Mouse (Mus musculus): ENCODE measurements around the gene Bank1. TPM values are rescaled to one million over a fixed set of nuclear protein-coding genes. Genes with fewer than 3 reads are reported as not detected.

The Bank1 gene
- polyA plus RNA-seq, 1 experiment from 2014 or later = 0.51 TPM

DNA sequence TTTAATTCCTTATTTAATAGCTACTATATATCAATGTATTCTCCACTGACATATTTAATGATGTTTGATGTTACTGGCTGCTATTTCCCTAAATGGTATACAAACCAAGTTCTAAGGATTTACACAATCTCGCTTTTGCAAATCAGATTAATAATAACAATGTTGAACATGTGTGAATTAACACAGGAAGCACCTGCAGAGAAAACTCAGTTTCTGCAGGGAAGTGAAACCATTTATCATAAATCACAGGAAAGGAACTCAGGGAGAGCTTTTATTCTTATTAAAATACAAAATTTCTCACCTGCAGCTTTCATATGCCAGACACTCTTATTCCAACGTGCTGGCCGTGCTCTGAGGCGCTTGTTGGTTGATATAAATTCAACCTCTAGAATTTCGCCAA is 78.5 kb downstream of the Bank1 start:
- no peak overlapping the region for H3K27ac ChIP-seq
- no peaks in the 10 kb centered on the region for H3K27me3 ChIP-seq
- ATAC-seq (ENCODE audit: low FRiP score, low read depth) = no peak
- H3K4me3 ChIP-seq = no peak overlapping the region
- WGBS = 50% methylated on average over 5 of the region's 5 CpGs
- no peaks in the 10 kb centered on the region for H3K9me3 ChIP-seq
- H3K9ac ChIP-seq = no peak overlapping the region
- no peak overlapping the region for H3K4me2 ChIP-seq (replicated peaks)
- H3K4me1 ChIP-seq = no peaks in the 10 kb centered on the region
- no peaks in the 10 kb centered on the region for H3K36me3 ChIP-seq

DNA sequence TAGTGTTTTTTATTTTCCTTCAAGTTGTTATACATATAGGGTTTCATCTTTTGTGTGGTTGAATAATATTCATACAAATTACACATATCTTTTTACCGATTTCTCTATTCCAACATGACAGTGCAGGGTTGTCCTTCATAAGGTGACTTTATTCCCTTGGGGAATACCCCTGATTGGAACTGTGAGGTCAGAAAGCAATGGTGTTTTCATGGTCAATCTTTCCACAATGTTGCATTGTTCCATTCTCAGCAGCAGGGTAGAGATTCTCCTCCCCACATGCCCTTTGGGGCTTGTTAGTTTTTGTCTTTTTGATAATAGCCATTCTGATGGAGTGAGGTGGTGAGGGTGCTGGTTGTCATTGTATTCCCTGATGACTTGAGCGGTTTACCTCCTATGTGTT is 80.9 kb downstream of the Bank1 start:
- Histone ChIP-seq H3K36me3 (no peaks in the 10 kb centered on the region), H3K9me3 (no peaks in the 10 kb centered on the region), H3K4me1 (no peaks in the 10 kb centered on the region), H3K4me2 (replicated peaks) (no peak overlapping the region), H3K27ac (no peak overlapping the region), H3K27me3 (no peaks in the 10 kb centered on the region), H3K9ac (no peak overlapping the region), H3K4me3 (no peak overlapping the region)
- 84% methylated on average over 2 of the region's 2 CpGs for WGBS
- no peak for ATAC-seq (ENCODE audit: low FRiP score, low read depth)

DNA sequence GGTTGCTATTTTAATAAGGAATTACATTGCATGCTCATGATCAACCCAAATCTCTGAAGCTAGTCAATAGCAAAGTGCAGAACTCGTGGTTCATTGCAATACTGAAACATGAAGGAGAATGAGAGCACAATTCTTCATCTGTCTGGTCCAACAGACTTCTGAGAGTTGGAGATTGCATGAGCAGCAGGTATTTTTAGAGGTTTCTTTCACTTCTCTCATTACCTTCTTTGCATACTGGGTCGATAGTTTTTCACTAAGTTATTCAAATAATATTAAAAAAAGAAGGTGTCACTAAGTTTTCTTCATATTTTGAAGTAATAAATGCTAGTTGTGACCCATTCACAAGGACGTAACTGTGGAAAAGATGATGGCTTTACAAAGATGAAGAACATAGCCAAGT is 87.1 kb downstream of the Bank1 start:
- ATAC-seq (ENCODE audit: low FRiP score, low read depth) = no peak

GRCm38 (mm10) chr3:136233507-136233906 is 92.4 kb downstream of the Bank1 start:
- Histone ChIP-seq H3K9me3 (no peaks in the 10 kb centered on the region), H3K4me3 (no peak overlapping the region), H3K27ac (no peak overlapping the region), H3K36me3 (no peaks in the 10 kb centered on the region), H3K4me1 (no peaks in the 10 kb centered on the region), H3K9ac (no peak overlapping the region), H3K4me2 (replicated peaks) (no peak overlapping the region), H3K27me3 (no peaks in the 10 kb centered on the region)
- 73% methylated on average over 2 of the region's 2 CpGs for WGBS
- ATAC-seq (ENCODE audit: low FRiP score, low read depth) = no peak

More for the DNA sequence above, 87.1 kb downstream of the Bank1 start:
- H3K4me3 ChIP-seq = no peak overlapping the region
- H3K27ac ChIP-seq = no peak overlapping the region
- H3K9ac ChIP-seq = no peak overlapping the region
- WGBS = 81% methylated on average over 3 of the region's 3 CpGs
- H3K4me2 ChIP-seq (replicated peaks) = no peak overlapping the region
- H3K9me3 ChIP-seq = no peaks in the 10 kb centered on the region
- no peaks in the 10 kb centered on the region for H3K27me3 ChIP-seq
- H3K36me3 ChIP-seq = no peaks in the 10 kb centered on the region
- no peaks in the 10 kb centered on the region for H3K4me1 ChIP-seq

- Histone ChIP-seq H3K4me2 (replicated peaks) (no peak overlapping the region), H3K4me3 (no peak overlapping the region), H3K9ac (no peak overlapping the region), H3K36me3 (no peaks in the 10 kb centered on the region), H3K27ac (no peak overlapping the region), H3K27me3 (no peaks in the 10 kb centered on the region), H3K4me1 (no peaks in the 10 kb centered on the region), H3K9me3 (no peaks in the 10 kb centered on the region)
- ATAC-seq (ENCODE audit: low FRiP score, low read depth) = no peak
- 93% methylated on average over 3 of the region's 3 CpGs for WGBS
Measured at GRCm38 (mm10) chr3:136230602-136231151, 95.2 kb downstream of the Bank1 start.

DNA sequence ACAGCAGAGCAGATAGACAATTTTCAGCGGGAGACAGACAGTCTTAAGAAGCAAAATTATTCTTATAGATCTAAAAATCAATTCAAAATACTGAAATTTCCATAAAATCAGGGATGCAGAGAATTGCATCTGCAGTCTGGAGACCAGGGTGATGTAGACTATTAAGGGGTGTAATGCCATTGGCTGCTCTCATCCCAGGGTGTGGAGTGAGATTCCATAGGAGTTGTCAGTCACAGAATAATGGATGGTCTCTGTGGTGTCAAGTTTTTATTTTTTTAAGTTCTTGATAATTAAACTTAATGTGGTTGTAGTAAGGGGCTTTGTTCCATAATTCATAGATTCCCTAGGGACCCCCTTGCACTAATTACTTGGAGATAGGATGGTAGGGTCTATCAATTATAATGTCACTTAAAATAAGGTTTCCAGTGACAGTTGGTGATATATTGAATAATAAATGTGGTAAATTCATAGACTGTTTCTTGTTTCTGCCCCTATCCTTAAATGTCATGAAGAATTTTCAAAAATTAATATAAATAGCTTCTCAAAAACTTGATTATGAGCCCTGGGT is 136.1 kb downstream of the Bank1 start:
- Histone ChIP-seq H3K27me3 (no peaks in the 10 kb centered on the region), H3K9me3 (no peaks in the 10 kb centered on the region), H3K27ac (no peak overlapping the region), H3K36me3 (no peaks in the 10 kb centered on the region), H3K4me3 (no peak overlapping the region), H3K4me2 (replicated peaks) (no peak overlapping the region), H3K9ac (no peak overlapping the region), H3K4me1 (peaks cover 7% of the 10 kb centered on the region; the same call in 1 of the 2 replicates)
- no peak for ATAC-seq (ENCODE audit: low FRiP score, low read depth)
- WGBS = 93% methylated on average over 1 of the region's 1 CpGs

DNA sequence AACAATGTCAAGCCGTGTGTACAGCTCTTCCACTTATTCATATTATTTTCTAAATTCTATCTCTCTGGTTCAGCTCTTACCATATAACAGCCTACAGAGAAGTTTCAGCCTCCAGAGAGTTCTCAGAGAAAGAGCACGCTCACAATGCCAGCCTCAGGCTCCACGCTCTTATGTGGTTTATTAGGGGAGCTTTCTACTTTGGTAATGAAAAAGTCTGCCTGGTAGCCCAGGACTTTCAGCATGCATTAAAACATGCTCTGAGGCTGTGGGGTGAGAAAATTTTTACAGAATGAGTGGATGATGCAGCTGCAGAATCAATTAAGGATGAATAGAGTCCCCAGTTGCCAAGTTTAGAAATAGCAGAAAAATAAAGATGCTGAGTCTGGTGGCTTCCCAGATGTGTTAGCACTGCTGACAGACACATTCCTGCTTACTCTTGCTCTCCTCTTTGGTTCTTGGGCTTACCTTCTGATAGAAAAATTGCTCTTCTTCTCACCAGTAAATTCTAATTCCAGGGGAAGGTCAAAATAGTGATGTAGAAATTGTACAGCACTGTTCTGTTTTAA is 139.2 kb downstream of the Bank1 start:
- H3K27me3 ChIP-seq = no peaks in the 10 kb centered on the region
- H3K4me3 ChIP-seq = no peak overlapping the region
- H3K27ac ChIP-seq = no peak overlapping the region
- ATAC-seq (ENCODE audit: low FRiP score, low read depth) = no peak
- H3K9ac ChIP-seq = no peak overlapping the region
- 38% methylated on average over 3 of the region's 3 CpGs for WGBS
- H3K9me3 ChIP-seq = no peaks in the 10 kb centered on the region
- H3K4me1 ChIP-seq = peaks cover 7% of the 10 kb centered on the region; the same call in 1 of the 2 replicates
- no peaks in the 10 kb centered on the region for H3K36me3 ChIP-seq
- no peak overlapping the region for H3K4me2 ChIP-seq (replicated peaks)

- no peaks in the 10 kb centered on the region for H3K9me3 ChIP-seq
- no peak overlapping the region for H3K9ac ChIP-seq
- no peak for ATAC-seq (ENCODE audit: low FRiP score, low read depth)
- H3K27me3 ChIP-seq = no peaks in the 10 kb centered on the region
- H3K27ac ChIP-seq = no peak overlapping the region
- no peak overlapping the region for H3K4me2 ChIP-seq (replicated peaks)
- H3K4me1 ChIP-seq = no peaks in the 10 kb centered on the region
- H3K36me3 ChIP-seq = no peaks in the 10 kb centered on the region
- no peak overlapping the region for H3K4me3 ChIP-seq
Measured at GRCm38 (mm10) chr3:136171631-136172030, 154.2 kb downstream of the Bank1 start.

DNA sequence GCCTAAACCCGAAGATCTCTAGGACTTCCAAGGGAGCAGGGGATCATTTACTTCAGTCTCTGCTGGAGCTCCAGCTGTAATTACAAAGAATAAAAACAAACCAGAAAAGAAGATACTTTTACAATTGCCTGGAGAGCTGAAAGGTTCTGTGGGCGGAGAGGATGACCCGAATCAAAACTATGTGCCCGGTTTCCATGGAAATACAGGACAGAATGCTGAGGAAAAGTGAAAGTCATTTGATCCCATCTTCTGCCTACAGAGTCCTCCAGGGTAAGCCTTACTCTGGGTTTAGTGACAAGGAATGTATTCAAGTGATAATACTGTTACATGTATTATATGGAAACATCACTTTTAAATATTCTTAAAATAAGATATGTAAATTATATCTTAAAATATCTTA is 157.8 kb downstream of the Bank1 start:
- Histone ChIP-seq H3K36me3 (no peaks in the 10 kb centered on the region), H3K4me1 (no peaks in the 10 kb centered on the region), H3K9me3 (no peaks in the 10 kb centered on the region), H3K9ac (no peak overlapping the region), H3K4me2 (replicated peaks) (no peak overlapping the region), H3K27ac (no peak overlapping the region), H3K4me3 (no peak overlapping the region), H3K27me3 (no peaks in the 10 kb centered on the region)
- 81% methylated on average over 4 of the region's 4 CpGs for WGBS
- no peak for ATAC-seq (ENCODE audit: low FRiP score, low read depth)

DNA sequence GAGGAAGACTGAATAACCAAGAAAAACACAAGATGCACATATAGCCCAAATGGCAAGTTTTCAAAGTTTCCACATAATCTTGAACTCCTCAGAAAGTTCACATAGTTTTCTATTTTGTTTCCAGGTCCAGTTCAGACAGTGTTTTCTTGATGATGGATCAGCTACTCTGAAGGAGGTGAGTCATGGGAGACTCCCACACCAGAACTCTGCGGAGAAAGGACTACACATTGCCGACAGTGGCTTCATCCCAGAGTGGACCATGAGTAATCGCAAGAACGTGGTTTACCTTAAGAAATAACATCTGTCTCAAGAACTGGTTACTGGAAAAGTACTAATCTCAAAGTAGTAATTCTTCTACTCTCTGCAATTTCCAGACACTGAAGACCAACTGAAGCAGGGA is 159.2 kb downstream of the Bank1 start:
- H3K36me3 ChIP-seq = no peaks in the 10 kb centered on the region
- H3K9ac ChIP-seq = no peak overlapping the region
- no peak for ATAC-seq (ENCODE audit: low FRiP score, low read depth)
- H3K9me3 ChIP-seq = no peaks in the 10 kb centered on the region
- H3K27me3 ChIP-seq = no peaks in the 10 kb centered on the region
- H3K27ac ChIP-seq = no peak overlapping the region
- 89% methylated on average over 4 of the region's 4 CpGs for WGBS
- no peak overlapping the region for H3K4me3 ChIP-seq
- H3K4me1 ChIP-seq = no peaks in the 10 kb centered on the region
- H3K4me2 ChIP-seq (replicated peaks) = no peak overlapping the region

- no peak overlapping the region for H3K4me2 ChIP-seq (replicated peaks)
- H3K9me3 ChIP-seq = no peaks in the 10 kb centered on the region
- H3K4me3 ChIP-seq = no peak overlapping the region
- no peaks in the 10 kb centered on the region for H3K4me1 ChIP-seq
- no peak for ATAC-seq (ENCODE audit: low FRiP score, low read depth)
- 89% methylated on average over 2 of the region's 2 CpGs for WGBS
- no peak overlapping the region for H3K9ac ChIP-seq
- no peaks in the 10 kb centered on the region for H3K27me3 ChIP-seq
- H3K36me3 ChIP-seq = no peaks in the 10 kb centered on the region
- H3K27ac ChIP-seq = no peak overlapping the region
Measured at GRCm38 (mm10) chr3:136166033-136166361, 159.9 kb downstream of the Bank1 start.

GRCm38 (mm10) chr3:136165167-136166032 is 160.5 kb downstream of the Bank1 start:
- no peak overlapping the region for H3K4me3 ChIP-seq
- H3K4me1 ChIP-seq = no peaks in the 10 kb centered on the region
- no peak overlapping the region for H3K27ac ChIP-seq
- H3K9me3 ChIP-seq = no peaks in the 10 kb centered on the region
- H3K36me3 ChIP-seq = no peaks in the 10 kb centered on the region
- WGBS = 90% methylated on average over 7 of the region's 7 CpGs
- no peak for ATAC-seq (ENCODE audit: low FRiP score, low read depth)
- H3K4me2 ChIP-seq (replicated peaks) = no peak overlapping the region
- no peaks in the 10 kb centered on the region for H3K27me3 ChIP-seq
- H3K9ac ChIP-seq = no peak overlapping the region
